Mouse (Mus musculus): ENCODE measurements around the gene Atp5g2. TPM values are rescaled to one million over a fixed set of nuclear protein-coding genes. Genes with fewer than 3 reads are reported as not detected.

Atp5g2 gene
- total and polyA plus RNA-seq, 3 experiments, result 59.4 to 513 TPM; not detected in 1

GRCm38 (mm10) chr15:102670767-102671575, 1.2 kb downstream of the Atp5g2 start (continued):
- TF ChIP-seq ZNF384 (IDR thresholded peaks at IDR 0.05; ENCODE audit: low read depth, low read length) (peak; percentile 87), ZKSCAN1 (IDR thresholded peaks at IDR 0.05; ENCODE audit: low read depth, low read length) (no peak), USF1 (IDR thresholded peaks at IDR 0.05; ENCODE audit: low read depth, low read length) (no peak; the same call in 1 of the 2 replicates), ETS1 (IDR thresholded peaks at IDR 0.05; ENCODE audit: low read depth, low read length) (peak; percentile 76), ZMIZ1 (IDR thresholded peaks at IDR 0.05; ENCODE audit: low read depth, low read length) (peak; percentile 59; the same call in 1 of the 2 replicates), CHD1 (IDR thresholded peaks at IDR 0.05; ENCODE audit: low read depth, low read length) (no peak), GATA1 (IDR thresholded peaks at IDR 0.05; ENCODE audit: low read depth, low read length) (0 out of 2 replicates have a peak, but pooled peaks have one; percentile 25), POLR2A (IDR thresholded peaks at IDR 0.05; ENCODE audit: control insufficient read depth in 1 of 2, insufficient read depth in 1 of 2, low read depth in 1 of 2, low read length in 2 of 2, poor library complexity in 1 of 2) (peak; percentile 92 to 97), TCF12 (IDR thresholded peaks at IDR 0.05; ENCODE audit: low read depth, low read length) (peak; percentile 86), HCFC1 (IDR thresholded peaks at IDR 0.05; ENCODE audit: low read depth, low read length) (peak; percentile 93), ELF1 (IDR thresholded peaks at IDR 0.05; ENCODE audit: low read depth, low read length) (peak; percentile 71), NELFE (IDR thresholded peaks at IDR 0.05; ENCODE audit: low read depth, low read length) (peak; percentile 96), TBP (IDR thresholded peaks at IDR 0.05; ENCODE audit: low read depth, low read length) (peak; percentile 92; the same call in 1 of the 2 replicates), MAFK (IDR thresholded peaks at IDR 0.05; ENCODE audit: borderline replicate concordance, low read depth, low read length) (no peak), JUND (IDR thresholded peaks at IDR 0.05; ENCODE audit: low read depth, low read length) (peak; percentile 64), GABPA (IDR thresholded peaks at IDR 0.05; ENCODE audit: low read depth, low read length) (peak; percentile 90; the same call in 1 of the 2 replicates), POLR2AphosphoS2 (IDR thresholded peaks at IDR 0.05; ENCODE audit: low read length) (peak; percentile 75; the same call in 1 of the 2 replicates)

GRCm38 (mm10) chr15:102670281-102670680, 1.9 kb downstream of the Atp5g2 start:
- H3K9ac ChIP-seq (ENCODE audit: control insufficient read depth, low read depth, low read length, poor library complexity, severe bottlenecking), result peak overlapping the region; percentile 96
- H3K36me3 ChIP-seq (ENCODE audit: control insufficient read depth in 1 of 2, insufficient read depth in 2 of 2, low read length in 2 of 2), result peaks cover 9 to 22% of the 10 kb centered on the region in 2 experiments
- peak overlapping the region; percentile 86 for H3K27ac ChIP-seq (ENCODE audit: control insufficient read depth, low read depth, low read length)
- peak overlapping the region; percentile 77 to 85 for H3K4me3 ChIP-seq (ENCODE audit: control insufficient read depth in 1 of 2, insufficient read depth in 1 of 2, low read depth in 2 of 2, low read length in 2 of 2)
- DNase-seq (ENCODE audit: low read depth, low spot score), result peak; percentile 74
- no peaks in the 10 kb centered on the region for H3K9me3 ChIP-seq (replicated peaks; ENCODE audit: insufficient read depth, low read length)
- H3K79me2 ChIP-seq (ENCODE audit: control insufficient read depth, insufficient read depth, low read length, poor library complexity), result peaks cover 19% of the 10 kb centered on the region
- peaks cover 4 to 10% of the 10 kb centered on the region in 2 experiments for H3K4me1 ChIP-seq (ENCODE audit: control insufficient read depth in 1 of 2, insufficient read depth in 2 of 2, low read length in 2 of 2)
- no peaks in the 10 kb centered on the region for H3K27me3 ChIP-seq (ENCODE audit: control insufficient read depth in 1 of 2, insufficient read depth in 2 of 2, low read length in 2 of 2)
- no peak for TF ChIP-seq MAX (IDR thresholded peaks at IDR 0.05; ENCODE audit: low read length)
- no peak for TF ChIP-seq MXI1 (IDR thresholded peaks at IDR 0.05; ENCODE audit: low read depth, low read length)
- TF ChIP-seq TCF12 (IDR thresholded peaks at IDR 0.05; ENCODE audit: low read depth, low read length), result no peak
- TF ChIP-seq KAT2A (conservative IDR thresholded peaks at IDR 0.05; ENCODE audit: low read depth, low read length), result peak; percentile 51
- no peak for TF ChIP-seq POLR2A (IDR thresholded peaks at IDR 0.05; ENCODE audit: control insufficient read depth in 1 of 2, insufficient read depth in 1 of 2, low read depth in 1 of 2, low read length in 2 of 2, poor library complexity in 1 of 2)
- TF ChIP-seq RAD21 (IDR thresholded peaks at IDR 0.05; ENCODE audit: low read depth, low read length), result no peak
- no peak for TF ChIP-seq RCOR1 (IDR thresholded peaks at IDR 0.05; ENCODE audit: low read depth, low read length)
- TF ChIP-seq MYB (IDR thresholded peaks at IDR 0.05; ENCODE audit: low read depth, low read length), result no peak
- TF ChIP-seq CTCF (IDR thresholded peaks at IDR 0.05 in 2 of 3, conservative IDR thresholded peaks at IDR 0.05 in 1 of 3; ENCODE audit: control insufficient read depth in 1 of 3, insufficient read depth in 1 of 3, low read depth in 2 of 3, low read length in 3 of 3, poor library complexity in 1 of 3, severe bottlenecking in 1 of 3), result peak in 1 of 3 experiments; percentile 2; a peak in 1 of 6 replicates
- TF ChIP-seq ZNF384 (IDR thresholded peaks at IDR 0.05; ENCODE audit: low read depth, low read length), result peak; percentile 5; the same call in 1 of the 2 replicates
- no peak for TF ChIP-seq EP300 (IDR thresholded peaks at IDR 0.05; ENCODE audit: low read depth in 1 of 2, low read length in 2 of 2)
- no peak for TF ChIP-seq GABPA (IDR thresholded peaks at IDR 0.05; ENCODE audit: low read depth, low read length)
- no peak; the same call in 1 of the 2 replicates for TF ChIP-seq POLR2AphosphoS5 (IDR thresholded peaks at IDR 0.05; ENCODE audit: borderline replicate concordance, low read depth, low read length)
- peak; percentile 31; the same call in 1 of the 2 replicates for TF ChIP-seq HCFC1 (IDR thresholded peaks at IDR 0.05; ENCODE audit: low read depth, low read length)
- TF ChIP-seq MYC (IDR thresholded peaks at IDR 0.05; ENCODE audit: low read depth, low read length), result no peak; the same call in 1 of the 2 replicates
- TF ChIP-seq GATA1 (IDR thresholded peaks at IDR 0.05; ENCODE audit: low read depth, low read length), result no peak
- TF ChIP-seq USF1 (IDR thresholded peaks at IDR 0.05; ENCODE audit: low read depth, low read length), result no peak
- TF ChIP-seq ZKSCAN1 (IDR thresholded peaks at IDR 0.05; ENCODE audit: low read depth, low read length), result no peak
- TF ChIP-seq POLR2AphosphoS2 (IDR thresholded peaks at IDR 0.05; ENCODE audit: low read length), result peak; percentile 65; the same call in 1 of the 2 replicates
- no peak for TF ChIP-seq ZC3H11A (IDR thresholded peaks at IDR 0.05; ENCODE audit: low read depth, low read length)
- TF ChIP-seq ZMIZ1 (IDR thresholded peaks at IDR 0.05; ENCODE audit: low read depth, low read length), result no peak
- no peak for TF ChIP-seq JUND (IDR thresholded peaks at IDR 0.05; ENCODE audit: low read depth, low read length)
- no peak for TF ChIP-seq NRF1 (IDR thresholded peaks at IDR 0.05; ENCODE audit: insufficient read depth, low read depth, low read length, poor library complexity, severe bottlenecking)
- TF ChIP-seq TBP (IDR thresholded peaks at IDR 0.05; ENCODE audit: low read depth, low read length), result no peak
- TF ChIP-seq CHD1 (IDR thresholded peaks at IDR 0.05; ENCODE audit: low read depth, low read length), result 0 out of 2 replicates have a peak, but pooled peaks have one; percentile 91

Data from MEL (cell line).